Mouse (Mus musculus) right cerebral cortex, postnatal 4 days (tissue): ENCODE data around the gene Lrrc71.

Experiments used
- DNase-seq: peaks from one replicate; pipeline ENCODE4 v3.0.0-alpha.2; 2022

The Lrrc71 gene

DNA sequence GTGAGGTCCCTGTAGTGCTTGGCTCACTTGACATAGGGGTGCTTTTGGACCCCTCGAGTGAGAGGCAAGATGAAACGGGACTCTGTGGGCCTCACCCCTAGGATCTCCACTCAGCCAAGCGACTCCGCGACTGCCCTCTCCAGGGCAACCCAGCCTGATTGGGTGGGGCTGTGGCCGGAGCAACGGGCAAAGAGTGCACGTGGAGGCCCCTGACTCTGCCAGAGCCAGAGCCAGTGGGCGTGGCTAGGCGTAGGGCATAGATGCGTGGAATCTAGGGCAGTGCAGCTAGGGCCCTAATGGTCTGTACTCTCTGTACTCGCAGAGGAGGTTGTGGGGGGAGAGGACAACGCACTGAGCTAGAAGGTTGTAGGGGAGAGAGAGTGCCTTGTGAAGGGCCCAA lies at the start of gene Lrrc71:
Gene Lrrc71, minus strand, starts transcription at position 195 of the 400 bp plus-strand sequence.
- no peak for DNase-seq

DNA sequence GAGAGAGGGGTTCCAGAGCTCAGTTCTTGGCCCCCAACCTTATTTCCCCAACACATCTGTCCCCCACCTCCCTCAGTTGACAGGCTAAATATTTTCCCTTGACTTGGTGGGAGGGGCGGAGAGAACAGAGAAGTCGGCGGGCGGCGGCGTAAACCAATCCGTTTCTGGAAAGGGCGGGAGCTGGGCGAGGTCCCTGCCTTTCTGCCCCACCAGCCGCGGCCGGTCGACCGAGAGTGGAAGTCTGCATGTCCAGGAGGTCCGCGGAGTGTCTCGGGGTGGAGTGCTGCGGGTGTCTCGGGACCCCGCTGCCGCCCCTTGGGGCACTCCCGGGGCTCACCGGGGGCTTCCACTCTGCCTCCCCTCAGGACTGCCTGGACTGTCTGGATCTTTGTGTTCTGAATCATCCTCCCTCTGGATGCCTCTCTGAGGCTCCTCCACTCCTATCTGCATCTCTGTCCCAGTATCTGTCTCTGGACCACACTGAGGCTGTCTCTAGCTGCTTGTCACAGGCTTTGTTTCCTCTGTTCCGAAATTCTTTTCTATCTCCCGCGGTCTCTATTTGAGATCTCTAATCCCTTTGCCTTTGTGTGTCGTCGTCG lies 48.4 kb upstream of the Lrrc71 start, which contains the start of gene Insrr:
Gene Insrr, plus strand, starts transcription at position 216 of the 599 bp plus-strand sequence.
- no peak for DNase-seq

DNA sequence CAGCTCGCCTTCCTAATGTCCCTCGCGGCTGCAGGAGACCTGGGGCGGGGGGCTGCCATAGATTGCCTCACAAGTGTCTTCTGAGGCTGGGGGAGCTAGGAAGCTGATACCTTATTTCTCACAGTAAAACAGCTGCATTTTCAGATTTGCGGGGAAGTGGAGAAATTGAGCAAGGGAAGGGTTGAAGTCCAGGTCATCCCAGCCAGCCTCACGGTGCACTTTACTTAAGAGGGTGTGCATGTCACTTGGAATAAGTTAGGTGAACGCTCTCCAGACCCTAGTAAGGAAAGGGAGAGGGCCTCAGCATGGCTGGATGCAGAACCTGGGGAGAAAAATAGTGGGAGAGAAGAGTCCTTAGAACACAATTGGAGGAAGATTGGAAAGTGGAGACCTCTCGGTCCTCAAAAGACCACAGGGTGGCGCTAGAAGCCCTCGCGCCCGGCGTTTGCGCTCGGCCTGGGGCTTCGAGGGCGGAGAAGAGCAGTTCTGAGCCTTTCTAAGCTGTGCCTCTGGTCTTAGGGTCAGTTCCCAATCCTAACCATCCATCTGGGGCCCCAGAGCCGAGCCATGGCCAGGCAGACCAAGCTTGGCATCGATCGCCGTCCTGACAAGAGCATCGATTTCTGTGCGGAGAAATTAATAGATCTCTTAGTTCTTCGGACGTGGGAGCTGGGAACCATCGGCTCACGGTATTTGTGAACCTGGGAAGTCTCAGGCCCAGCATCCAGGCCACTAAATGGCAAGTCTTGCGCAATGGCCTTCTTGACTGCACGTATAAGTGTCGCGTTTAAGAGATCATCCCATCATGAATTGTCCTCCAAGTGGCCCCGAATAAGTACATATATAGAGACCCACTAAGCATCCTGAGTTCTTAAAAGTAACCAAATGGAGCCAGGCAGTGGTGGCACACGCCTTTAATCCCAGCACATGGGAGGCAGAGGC lies 47.2 kb upstream of the Lrrc71 start:
- peak; percentile 68 for DNase-seq

DNA sequence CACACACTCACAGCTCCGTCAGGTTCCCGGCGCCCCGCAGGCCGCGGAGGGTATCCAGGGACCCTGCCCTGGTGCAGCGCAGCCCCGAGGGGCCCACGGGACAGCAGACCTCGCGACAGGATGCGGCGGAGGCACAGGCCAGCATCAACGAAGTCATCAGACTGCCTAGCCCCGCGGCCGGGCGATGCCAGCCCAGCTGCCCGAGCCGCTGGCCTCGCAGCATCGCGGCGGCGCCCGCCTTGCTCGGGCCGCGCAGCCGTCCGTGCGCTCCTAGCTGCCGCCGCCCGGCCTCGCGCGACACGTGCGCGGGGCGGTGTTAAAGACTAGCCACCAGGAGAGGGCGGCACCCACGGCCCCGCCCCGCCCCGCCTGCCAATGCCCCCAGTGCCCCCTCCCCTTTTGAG lies 46.5 kb upstream of the Lrrc71 start, which contains the start of gene Ntrk1:
Gene Ntrk1, minus strand, starts transcription at position 241 of the 404 bp plus-strand sequence.
- DNase-seq = no peak

DNA sequence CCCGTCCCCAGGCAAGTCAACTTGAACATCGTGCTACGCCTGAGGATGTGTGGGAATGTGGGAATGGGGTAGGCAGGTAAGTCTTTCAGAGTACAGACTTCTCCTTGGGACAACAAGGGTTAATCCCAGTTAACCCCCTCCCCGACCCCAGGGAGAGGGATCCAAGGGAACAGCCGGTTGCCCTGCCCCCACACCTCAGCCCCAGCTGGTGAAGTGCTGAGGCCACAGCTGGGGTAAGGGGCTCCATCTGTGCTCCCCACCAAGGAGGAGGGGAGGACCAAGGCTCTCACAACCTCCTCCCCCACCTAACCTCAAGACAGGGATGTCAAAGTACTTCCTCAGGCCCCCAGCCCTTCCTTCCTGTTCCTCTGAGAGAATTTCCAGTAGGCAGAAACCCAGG lies 41.3 kb upstream of the Lrrc71 start:
- no peak for DNase-seq

DNA sequence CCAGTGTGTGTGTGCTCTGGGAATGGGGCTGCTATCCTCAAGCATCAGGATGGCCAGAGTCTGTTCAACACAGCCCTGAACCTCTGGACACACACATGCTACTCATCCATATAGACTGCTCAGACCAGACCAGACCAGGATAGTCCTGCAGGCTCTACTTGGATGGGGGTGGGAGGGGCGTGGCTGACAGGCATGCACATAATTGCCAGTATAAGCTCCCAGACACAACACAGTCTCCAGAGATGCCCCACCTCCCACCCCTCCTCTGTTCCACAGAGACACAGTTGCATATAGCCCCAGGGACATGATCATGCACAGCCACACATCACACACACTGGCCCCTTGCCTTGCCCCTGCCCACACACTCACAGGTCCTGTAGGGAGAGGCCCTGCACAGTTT lies 40.8 kb upstream of the Lrrc71 start:
- DNase-seq = no peak

DNA sequence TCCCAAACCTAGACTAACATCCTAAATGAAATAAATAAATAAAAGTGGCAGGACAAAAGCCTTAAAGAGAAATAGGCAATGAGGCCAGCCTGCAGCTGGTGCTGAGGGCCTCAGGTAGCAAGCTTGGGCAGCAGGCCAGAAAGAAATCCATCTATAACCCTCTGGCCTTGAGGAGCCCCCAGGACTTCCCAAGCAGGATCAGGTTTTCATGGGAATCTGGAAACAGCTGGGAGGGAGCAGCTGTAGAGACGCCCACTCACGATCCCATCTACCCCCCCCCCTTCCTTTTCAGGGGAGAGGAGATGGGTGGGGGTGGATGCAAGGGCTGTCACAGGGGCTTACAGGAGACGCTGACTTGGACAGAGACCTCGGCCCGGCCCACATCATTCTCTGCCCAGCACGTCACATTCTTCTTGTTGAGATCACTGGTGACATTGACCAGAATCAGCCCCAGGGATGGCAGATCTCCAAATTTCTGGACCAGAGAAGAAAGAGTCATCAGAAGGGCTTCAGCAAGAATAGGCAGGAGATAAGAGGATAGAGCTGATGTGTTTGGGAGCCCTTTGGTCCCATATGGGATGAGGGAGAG lies 37.3 kb upstream of the Lrrc71 start:
- DNase-seq = no peak

DNA sequence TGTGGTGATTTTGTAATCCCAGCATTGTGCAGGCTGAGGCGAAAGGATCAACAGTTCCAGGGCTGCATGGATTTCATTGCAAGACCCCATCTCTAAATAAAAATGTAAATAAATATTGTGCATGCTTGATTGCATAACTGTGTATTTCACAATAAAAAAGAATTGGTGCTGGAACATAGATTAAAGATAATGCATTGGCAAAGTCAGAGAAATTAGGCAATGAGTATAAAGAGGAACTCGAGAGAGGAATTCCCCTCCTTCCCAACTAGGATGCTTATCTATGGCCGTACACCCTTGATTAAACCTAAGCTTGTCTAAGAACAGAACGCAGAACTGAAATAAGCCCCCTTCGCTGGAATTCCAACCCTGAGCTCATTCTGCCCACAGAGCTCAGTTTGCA lies 36.7 kb upstream of the Lrrc71 start:
- DNase-seq = no peak

DNA sequence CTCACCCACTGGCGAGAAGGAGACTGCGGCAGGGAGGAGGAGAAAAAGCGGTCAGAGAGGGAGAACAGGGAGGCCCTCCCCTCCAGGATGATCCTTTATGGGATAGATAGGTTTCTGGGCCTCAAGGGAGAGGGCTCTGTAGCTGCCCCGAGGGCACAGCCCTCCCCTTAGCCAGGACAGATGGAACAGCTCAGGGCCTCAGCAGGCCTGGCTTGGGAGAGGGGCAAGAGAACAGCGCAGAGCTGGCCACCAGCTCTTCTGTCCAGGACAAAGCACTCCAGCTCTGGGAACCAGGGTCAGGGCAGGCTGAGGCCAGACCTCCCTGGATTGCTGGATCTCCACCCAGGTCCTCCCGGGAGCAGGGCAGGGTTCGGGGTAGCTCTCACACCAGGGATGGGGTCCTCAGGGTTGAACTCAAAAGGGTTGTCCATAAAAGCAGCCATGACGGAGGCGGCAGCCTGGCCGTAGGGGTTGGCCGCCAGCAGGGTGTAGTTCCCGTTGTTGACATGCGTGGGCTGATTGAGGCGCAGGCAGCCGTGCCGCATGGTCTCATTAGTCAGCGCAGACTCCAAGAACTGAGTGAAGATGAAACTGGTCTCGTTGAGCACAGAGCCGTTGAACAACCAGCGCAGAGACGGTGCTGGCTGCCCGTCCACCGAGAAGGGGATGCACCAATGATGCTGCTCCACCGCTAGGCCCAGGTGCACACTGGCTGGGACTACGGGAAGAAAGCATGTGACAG lies 35.0 kb upstream of the Lrrc71 start:
- no peak for DNase-seq

DNA sequence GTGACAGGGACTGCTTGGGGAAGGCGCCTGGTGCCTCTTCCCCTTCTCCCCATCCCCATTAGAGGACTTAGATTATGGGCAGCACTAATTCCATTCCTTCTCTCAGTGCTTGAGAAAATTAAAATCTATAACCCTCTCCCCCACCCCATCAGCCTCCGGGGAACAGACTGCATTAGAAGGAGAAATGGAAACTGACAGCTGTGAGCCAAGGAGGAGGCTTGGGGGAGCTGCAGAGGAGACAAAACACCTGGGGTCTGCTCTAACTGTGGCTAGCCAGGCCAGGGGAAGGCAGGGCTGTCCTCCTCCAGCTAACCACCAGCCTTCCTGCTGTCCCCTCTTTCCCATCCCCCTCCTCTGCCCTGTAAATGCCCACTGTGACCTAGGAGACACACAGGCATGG lies 30.7 kb upstream of the Lrrc71 start:
- DNase-seq = no peak

DNA sequence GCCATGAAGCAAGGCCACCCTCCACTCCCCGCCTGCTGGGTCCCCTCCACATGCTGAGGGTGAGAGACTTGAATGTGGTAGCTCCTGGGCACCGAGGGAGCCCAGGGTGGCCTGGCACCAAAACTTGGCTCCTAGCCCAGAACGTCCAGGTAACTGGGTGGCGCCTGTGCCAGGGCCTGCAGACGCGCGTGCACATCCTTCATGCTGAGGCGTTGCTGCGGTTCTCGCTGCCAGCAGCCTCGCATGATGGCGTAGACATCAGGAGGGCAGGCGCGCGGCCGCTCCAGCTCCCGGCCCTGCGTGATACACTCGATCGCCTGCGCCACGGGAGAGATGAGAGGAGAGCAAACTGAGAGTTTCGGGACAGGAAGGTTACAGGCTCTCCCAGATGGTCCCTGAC lies 29.9 kb upstream of the Lrrc71 start:
- no peak for DNase-seq

DNA sequence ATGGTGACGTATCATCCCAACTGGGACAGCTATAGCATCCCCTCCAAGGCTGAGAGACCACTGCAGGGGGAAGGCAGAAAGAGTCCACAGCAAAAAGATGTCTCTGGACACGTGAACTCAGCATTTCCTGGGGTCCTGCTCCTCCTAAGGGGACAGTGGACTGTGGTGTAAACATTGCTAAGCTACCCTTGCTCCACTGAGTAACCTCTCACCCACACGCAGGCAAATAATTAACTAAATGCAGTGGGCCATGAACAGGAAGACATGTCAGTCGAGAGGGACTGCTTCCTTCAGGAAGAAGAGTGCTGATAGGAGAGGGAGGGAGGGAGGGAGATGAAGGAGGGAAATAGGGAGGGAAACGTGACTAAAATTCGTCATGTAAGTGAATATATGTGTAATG lies 22.7 kb upstream of the Lrrc71 start:
- no peak for DNase-seq

DNA sequence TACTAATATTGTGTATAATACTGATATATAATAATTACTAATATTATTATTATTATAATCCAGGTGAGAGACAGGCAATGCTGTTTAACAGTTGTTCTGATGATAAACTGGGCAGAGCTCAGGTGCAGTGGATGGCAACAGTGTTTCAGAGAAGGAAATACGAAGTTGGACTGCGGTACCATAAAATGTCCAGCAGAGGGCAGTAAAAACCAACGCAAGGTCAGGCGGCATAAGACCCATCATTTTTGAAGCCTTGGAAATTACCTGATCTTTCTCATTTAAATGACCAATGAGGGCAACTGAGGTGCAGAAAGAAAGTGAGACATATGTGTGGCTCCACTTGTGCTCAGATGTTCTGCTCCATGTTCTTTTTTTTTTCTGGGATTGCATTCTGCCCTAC lies 21.9 kb upstream of the Lrrc71 start:
- DNase-seq = no peak

DNA sequence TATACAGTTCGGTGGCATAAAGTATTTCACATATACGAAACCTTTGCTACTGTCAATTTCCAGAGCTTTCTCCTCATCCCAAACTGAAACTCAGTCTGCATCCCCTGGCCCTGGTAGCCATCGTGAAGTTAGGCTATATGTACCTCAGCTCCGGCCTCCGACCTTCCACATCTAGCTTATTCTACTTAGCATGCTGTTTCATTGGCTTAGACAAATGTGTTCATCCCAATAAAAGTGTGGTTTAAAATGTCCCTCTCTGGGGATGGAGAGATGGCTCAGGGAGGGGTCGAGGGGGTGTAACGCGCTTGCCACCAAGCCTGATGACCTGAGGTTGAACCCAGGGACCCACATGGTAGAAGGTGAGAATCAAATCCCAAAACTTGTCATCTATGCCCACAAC lies 21.1 kb upstream of the Lrrc71 start:
- no peak for DNase-seq

DNA sequence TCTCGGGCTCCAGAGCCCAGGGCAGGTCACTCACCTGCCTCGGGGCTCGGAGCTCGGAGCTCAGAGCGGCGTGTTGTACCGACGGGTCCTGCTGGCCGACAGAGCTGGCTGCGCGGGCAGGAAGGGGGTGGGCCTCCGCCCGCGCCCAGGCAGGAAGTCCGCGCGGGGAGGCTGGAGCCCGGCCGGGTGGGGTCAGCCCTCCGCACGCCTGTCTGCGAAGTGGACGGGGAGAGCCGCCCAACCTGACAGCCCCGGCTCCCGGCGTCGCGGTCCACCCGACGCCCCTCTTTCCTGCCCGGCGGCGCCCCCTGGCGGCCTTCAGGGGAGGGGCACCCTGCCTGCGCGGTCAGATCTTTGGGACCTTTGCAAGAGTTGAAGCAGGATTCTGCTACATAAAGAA lies 20.4 kb upstream of the Lrrc71 start:
- DNase-seq = peak; percentile 69

DNA sequence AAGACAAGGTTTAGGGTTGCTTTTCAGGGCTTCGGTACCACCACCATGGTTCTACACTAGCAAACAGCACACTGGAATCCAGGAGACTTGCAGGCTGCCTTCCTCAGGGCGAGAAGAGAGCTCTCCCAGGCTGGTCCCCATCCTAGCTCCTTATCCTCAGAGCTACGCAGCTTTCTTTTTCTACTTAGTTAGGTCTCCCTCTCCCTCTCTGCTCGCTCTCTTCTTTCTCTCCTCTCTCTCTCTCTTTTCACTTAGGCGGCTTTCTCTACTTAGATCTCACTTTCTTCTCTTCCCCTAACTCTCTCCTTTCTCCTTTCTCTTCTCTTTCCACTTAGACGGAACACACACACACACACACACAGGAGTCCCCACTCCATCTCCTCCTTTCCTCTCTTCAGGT lies 20.0 kb upstream of the Lrrc71 start:
- no peak for DNase-seq

DNA sequence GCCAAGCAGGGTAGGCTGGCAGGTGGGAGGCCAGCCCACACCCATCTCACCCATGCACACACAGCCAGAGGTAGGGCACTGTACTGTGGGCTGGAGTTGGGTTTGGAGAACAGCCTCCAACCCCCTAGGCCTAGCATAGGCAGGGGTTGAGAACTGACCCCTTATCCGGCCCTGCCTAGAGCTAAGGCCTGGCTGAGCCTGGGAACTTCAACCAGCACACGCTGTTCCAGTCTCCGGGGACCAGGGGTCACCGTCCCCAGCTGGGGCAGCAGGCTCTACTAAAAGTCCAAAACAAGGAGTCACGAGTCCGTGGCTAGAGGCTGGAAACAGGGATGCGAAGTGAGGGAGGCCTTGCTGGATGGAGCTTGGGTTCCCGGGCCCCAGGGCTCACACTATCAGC lies 19.3 kb upstream of the Lrrc71 start:
- DNase-seq = no peak

DNA sequence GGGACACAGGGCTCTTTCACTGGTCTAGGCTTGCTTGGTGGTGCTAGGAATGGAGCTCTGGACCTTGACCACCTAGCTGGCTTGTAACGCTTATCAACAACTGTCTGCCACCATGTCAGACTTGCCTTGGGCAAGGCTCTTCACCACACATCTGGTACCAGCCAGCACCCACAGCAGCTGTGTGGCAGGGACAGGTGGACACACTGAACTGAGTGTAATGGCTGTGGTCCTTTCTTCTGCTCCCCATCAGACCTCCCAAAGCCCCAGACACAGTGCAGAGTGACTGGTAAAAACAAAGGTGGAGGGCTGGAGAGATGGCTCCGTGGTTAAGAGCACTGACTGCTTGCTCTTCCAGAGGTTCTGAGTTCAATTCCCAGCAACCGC lies 17.9 kb upstream of the Lrrc71 start:
- DNase-seq = no peak

DNA sequence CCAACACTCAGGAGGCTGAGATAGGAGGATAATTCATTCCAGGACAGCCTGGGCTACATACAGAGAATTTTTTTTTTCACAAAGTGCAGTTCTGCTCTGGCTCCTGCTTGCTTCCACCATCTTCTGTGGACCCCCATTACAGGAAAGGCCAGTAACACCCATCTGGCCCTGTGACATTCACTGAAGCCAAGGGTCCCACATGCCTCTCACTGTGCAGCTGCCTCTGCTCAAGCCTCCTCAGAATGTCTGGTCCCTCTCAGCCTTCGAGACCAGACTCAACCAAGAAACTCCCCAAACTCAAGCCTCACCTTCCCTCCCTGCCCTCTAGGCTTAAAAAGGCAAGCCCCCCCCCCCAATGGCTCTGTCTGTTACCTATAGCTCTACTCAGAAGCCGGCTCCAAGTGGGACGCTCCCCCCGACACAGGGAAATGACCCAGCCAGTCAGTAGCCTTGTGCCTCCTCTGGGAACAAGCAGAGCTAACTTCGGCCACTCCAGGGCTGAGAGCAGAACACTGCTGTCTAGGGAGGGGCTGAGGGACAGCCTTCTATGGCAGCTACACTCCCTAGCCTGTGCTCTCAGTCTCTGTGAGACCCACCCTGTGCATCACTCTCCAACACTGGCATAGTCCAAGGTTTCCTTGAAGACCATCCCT lies 17.3 kb upstream of the Lrrc71 start:
- no peak for DNase-seq

DNA sequence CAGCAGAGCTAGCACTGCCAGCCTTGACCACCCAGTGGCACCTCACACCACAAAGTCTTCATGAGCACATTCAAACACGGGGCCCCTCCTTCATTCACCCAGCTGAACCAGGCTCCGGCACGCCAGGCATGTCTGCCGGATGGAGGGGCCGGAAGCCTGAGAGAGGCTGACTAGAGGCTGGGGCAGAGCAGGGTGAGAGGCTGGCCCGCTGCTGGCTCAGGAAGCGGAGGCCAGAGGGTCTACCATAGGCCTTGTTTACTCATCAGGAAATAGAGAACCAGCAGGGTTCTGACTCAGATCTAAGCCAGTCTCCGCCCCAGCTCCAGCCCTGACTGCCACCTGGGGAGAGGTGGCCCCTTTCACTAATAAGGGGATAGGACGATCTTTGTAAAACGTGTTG lies 16.7 kb upstream of the Lrrc71 start:
- no peak for DNase-seq

DNA sequence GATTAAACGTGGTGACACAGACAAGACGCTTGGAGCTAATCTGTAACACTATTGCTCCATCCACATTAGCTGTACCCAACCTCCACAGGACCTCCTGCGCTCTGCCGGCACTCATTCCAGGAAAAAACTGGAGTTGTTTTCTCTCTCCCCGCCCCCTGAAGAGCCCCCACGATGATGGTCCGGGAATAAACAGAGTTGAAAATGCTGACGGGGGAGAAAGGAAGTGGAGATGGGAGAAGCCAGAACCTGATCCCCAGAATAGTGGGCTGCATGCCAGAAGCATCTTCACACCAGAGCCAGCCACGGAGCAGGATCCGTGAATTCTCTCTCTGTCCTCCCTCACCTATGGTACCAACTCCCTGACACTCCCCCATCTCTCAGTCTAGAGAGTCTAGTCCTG lies 16.1 kb upstream of the Lrrc71 start:
- no peak for DNase-seq

DNA sequence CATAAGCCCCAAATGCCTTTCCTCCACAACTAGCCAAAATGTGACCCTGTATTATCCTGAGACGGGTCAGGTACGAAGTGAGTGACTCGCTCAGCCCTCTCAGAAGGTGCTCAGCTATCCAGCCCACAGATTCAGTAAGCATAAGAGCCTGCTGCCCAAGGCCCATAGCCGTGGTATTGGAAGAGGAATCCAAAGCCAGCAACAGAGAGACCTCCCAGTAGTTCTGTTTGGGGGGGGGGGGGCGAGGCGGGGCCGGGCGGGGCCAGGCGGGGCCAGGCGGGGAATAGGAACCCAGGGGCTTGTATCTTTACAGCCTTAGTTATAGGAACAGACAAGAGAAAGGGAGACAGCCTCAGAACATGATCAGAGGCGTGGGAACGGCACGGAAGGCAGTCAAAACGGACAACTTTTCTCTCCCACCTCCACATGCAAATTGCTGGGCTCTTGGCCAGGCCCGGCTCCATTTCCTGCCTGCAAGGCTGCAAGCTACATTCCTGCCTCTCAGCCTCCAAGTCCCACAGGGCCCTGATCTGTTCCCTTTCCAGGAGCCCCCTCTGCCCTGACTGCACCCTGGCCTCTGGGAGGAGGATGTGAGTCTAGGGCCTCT lies 15.4 kb upstream of the Lrrc71 start:
- peak; percentile 64 for DNase-seq
